Mouse (Mus musculus): Measurements from ENCODE around the gene Cpa5.

Cpa5 gene

GRCm38 (mm10) chr6:30649651-30650296 lies 39.0 kb downstream of the Cpa5 start:
- DNase-seq = no peak

- DNase-seq = no peak
Measured at GRCm38 (mm10) chr6:30652425-30653188, 41.8 kb downstream of the Cpa5 start.

- no peak for DNase-seq
Measured at GRCm38 (mm10) chr6:30653518-30653917, 42.7 kb downstream of the Cpa5 start.

- DNase-seq = no peak
Measured at GRCm38 (mm10) chr6:30654402-30654859, 43.6 kb downstream of the Cpa5 start.

- no peak for DNase-seq
Measured at GRCm38 (mm10) chr6:30654932-30655331, 44.1 kb downstream of the Cpa5 start.

- DNase-seq = no peak
Measured at GRCm38 (mm10) chr6:30657279-30657678, 46.5 kb downstream of the Cpa5 start.

- no peak for DNase-seq
Measured at GRCm38 (mm10) chr6:30658619-30659018, 47.8 kb downstream of the Cpa5 start.

GRCm38 (mm10) chr6:30664776-30665175 lies 54.0 kb downstream of the Cpa5 start:
- no peak for DNase-seq

- no peak for DNase-seq
Measured at GRCm38 (mm10) chr6:30665296-30665695, 54.5 kb downstream of the Cpa5 start.

GRCm38 (mm10) chr6:30666043-30666442 lies 55.2 kb downstream of the Cpa5 start:
- no peak for DNase-seq

- no peak for DNase-seq
Measured at GRCm38 (mm10) chr6:30667585-30667984, 56.8 kb downstream of the Cpa5 start.

- no peak for DNase-seq
Measured at GRCm38 (mm10) chr6:30671696-30672095, 60.9 kb downstream of the Cpa5 start.

GRCm38 (mm10) chr6:30673764-30674561 lies 63.2 kb downstream of the Cpa5 start:
- peak; percentile 24 to 49 for DNase-seq

GRCm38 (mm10) chr6:30674714-30675280 lies 64.0 kb downstream of the Cpa5 start:
- DNase-seq = no peak

- DNase-seq = no peak
Measured at GRCm38 (mm10) chr6:30675281-30675771, 64.5 kb downstream of the Cpa5 start.

GRCm38 (mm10) chr6:30676506-30676905 lies 65.7 kb downstream of the Cpa5 start:
- DNase-seq = no peak

- no peak for DNase-seq
Measured at GRCm38 (mm10) chr6:30677591-30677990, 66.8 kb downstream of the Cpa5 start.

- no peak for DNase-seq
Measured at GRCm38 (mm10) chr6:30678482-30678881, 67.7 kb downstream of the Cpa5 start.

GRCm38 (mm10) chr6:30679567-30679966 lies 68.8 kb downstream of the Cpa5 start:
- DNase-seq = no peak

- DNase-seq = no peak
Measured at GRCm38 (mm10) chr6:30680442-30680841, 69.6 kb downstream of the Cpa5 start.
